Mouse (Mus musculus) myocyte (in vitro differentiated cells): Measurements from ENCODE around the gene Pcdh9.

Experiments
- CEBPB ChIP-seq: IDR thresholded peaks from 2 replicates; pipeline ENCODE4 v1.6.1; 2011; ENCODE audit warnings: mild to moderate bottlenecking, moderate library complexity; ENCODE audit not compliant: poor library complexity, insufficient read depth, severe bottlenecking
- E2F4 ChIP-seq: IDR thresholded peaks from one replicate; pipeline ENCODE4 v1.6.1; 2011; ENCODE audit warnings: mild to moderate bottlenecking, control low read depth, moderate library complexity; ENCODE audit not compliant: insufficient read depth
- MAX ChIP-seq: IDR thresholded peaks from one replicate; pipeline ENCODE4 v1.6.1; 2011; ENCODE audit warnings: low read depth, mild to moderate bottlenecking, control low read depth
- MYOG ChIP-seq, 3 experiments: IDR thresholded peaks; one replicate each; pipeline ENCODE4 v1.6.1; 2011; ENCODE audit warnings: control low read depth in 2 of 3, low read depth in 2 of 3, mild to moderate bottlenecking in 2 of 3; ENCODE audit not compliant: insufficient read length in 2 of 3, control insufficient read depth in 1 of 3, insufficient read depth in 1 of 3
- POLR2A ChIP-seq: IDR thresholded peaks from one replicate; pipeline ENCODE4 v1.6.1; 2011; ENCODE audit warnings: low read depth, mild to moderate bottlenecking, control low read depth, moderate library complexity; ENCODE audit not compliant: insufficient read length
- POLR2AphosphoS2 ChIP-seq: IDR thresholded peaks from one replicate; pipeline ENCODE4 v1.6.1; 2011; ENCODE audit warnings: low read depth, control low read depth; ENCODE audit not compliant: insufficient read length
- TCF12 ChIP-seq: IDR thresholded peaks from one replicate; pipeline ENCODE4 v1.6.1; 2011; ENCODE audit warnings: mild to moderate bottlenecking, control low read depth; ENCODE audit not compliant: poor library complexity, insufficient read depth, severe bottlenecking
- USF1 ChIP-seq: IDR thresholded peaks from one replicate; pipeline ENCODE4 v1.6.1; 2011; ENCODE audit warnings: low read depth, mild to moderate bottlenecking, control low read depth, moderate library complexity

- no peak for TF ChIP-seq POLR2A
- TF ChIP-seq POLR2AphosphoS2, result no peak
- no peak for TF ChIP-seq E2F4
- TF ChIP-seq MAX, result no peak
- TF ChIP-seq MYOG (IDR thresholded peaks at IDR 0.05; ENCODE audit: control insufficient read depth in 1 of 3, insufficient read depth in 1 of 3, insufficient read length in 2 of 3, low read depth in 2 of 3), result no peak
- TF ChIP-seq CEBPB, result no peak
- no peak for TF ChIP-seq TCF12
- no peak for TF ChIP-seq USF1
Observed at GRCm38 (mm10) chr14:93083140-93083539, 807.3 kb downstream of the Pcdh9 start.
